Mouse (Mus musculus): ENCODE data around the gene Cel. TPM values are rescaled to one million over a fixed set of nuclear protein-coding genes. Genes with fewer than 3 reads are reported as not detected.

The Cel gene
- polyA plus RNA-seq, 1 experiment from 2014 or later, result 0.45 TPM

DNA sequence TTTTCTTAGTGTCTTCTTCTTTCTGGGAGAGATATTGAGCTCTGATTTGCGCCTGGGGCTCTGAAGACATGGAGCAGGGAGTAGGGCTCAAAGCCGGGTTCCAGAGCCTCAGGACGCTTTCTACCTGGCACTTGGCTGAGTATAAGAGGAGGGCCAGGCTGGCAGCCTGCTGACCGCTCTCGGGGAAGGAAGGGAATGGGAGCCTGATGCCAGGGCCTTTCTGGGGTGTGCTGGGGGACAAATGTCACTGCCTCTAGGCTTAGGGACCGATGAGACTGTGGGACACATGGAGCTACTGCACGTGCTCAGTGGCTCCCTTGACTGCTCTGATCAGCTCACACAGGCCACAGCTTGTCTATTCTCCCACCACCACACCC is 34.9 kb downstream of the Cel start:
- no peak for ATAC-seq (ENCODE audit: insufficient read depth)
- H3K9me3 ChIP-seq (replicated peaks), result no peaks in the 10 kb centered on the region
- H3K4me3 ChIP-seq (replicated peaks), result no peak overlapping the region
- H3K27ac ChIP-seq (replicated peaks), result no peak overlapping the region
- peaks cover 2% of the 10 kb centered on the region; the same call in 1 of the 2 replicates for H3K27me3 ChIP-seq
- no peaks in the 10 kb centered on the region for H3K36me3 ChIP-seq (replicated peaks)
- WGBS (ENCODE audit: insufficient replicate concordance), result 68% methylated on average over 7 of the region's 7 CpGs
- no peak overlapping the region for H3K9ac ChIP-seq
- H3K4me2 ChIP-seq, result no peak overlapping the region
- peaks cover 27% of the 10 kb centered on the region for H3K4me1 ChIP-seq (replicated peaks)

GRCm38 (mm10) chr2:28527436-28528353 is 35.5 kb downstream of the Cel start:
- Histone ChIP-seq H3K27me3 (no peaks in the 10 kb centered on the region), H3K4me1 (replicated peaks) (peaks cover 22% of the 10 kb centered on the region), H3K9me3 (replicated peaks) (no peaks in the 10 kb centered on the region), H3K27ac (replicated peaks) (no peak overlapping the region), H3K9ac (no peak overlapping the region), H3K4me2 (no peak overlapping the region), H3K4me3 (replicated peaks) (no peak overlapping the region), H3K36me3 (replicated peaks) (no peaks in the 10 kb centered on the region)
- WGBS (ENCODE audit: insufficient replicate concordance), result 69% methylated on average over 20 of the region's 20 CpGs
- ATAC-seq (ENCODE audit: insufficient read depth), result no peak

GRCm38 (mm10) chr2:28525943-28526876 is 37.0 kb downstream of the Cel start:
- 22% methylated on average over 12 of the region's 12 CpGs for WGBS (ENCODE audit: insufficient replicate concordance)
- Histone ChIP-seq H3K9ac (no peak overlapping the region), H3K27ac (replicated peaks) (0 out of 2 replicates have a peak overlapping the region, but pooled peaks have one; percentile 14), H3K4me3 (replicated peaks) (no peak overlapping the region), H3K4me2 (peak overlapping the region; percentile 10; the same call in 1 of the 2 replicates), H3K27me3 (no peaks in the 10 kb centered on the region), H3K9me3 (replicated peaks) (no peaks in the 10 kb centered on the region), H3K36me3 (replicated peaks) (no peaks in the 10 kb centered on the region), H3K4me1 (replicated peaks) (peaks cover 22% of the 10 kb centered on the region)
- no peak for ATAC-seq (ENCODE audit: insufficient read depth)

GRCm38 (mm10) chr2:28525219-28525942 is 37.8 kb downstream of the Cel start:
- H3K9ac ChIP-seq, result no peak overlapping the region
- no peaks in the 10 kb centered on the region for H3K36me3 ChIP-seq (replicated peaks)
- H3K27me3 ChIP-seq, result no peaks in the 10 kb centered on the region
- no peak overlapping the region for H3K4me3 ChIP-seq (replicated peaks)
- H3K4me1 ChIP-seq (replicated peaks), result peaks cover 22% of the 10 kb centered on the region
- H3K27ac ChIP-seq (replicated peaks), result peak overlapping the region; percentile 14; the same call in 1 of the 2 replicates
- ATAC-seq (ENCODE audit: insufficient read depth), result peak; percentile 71
- H3K4me2 ChIP-seq, result peak overlapping the region; percentile 10; the same call in 1 of the 2 replicates
- H3K9me3 ChIP-seq (replicated peaks), result no peaks in the 10 kb centered on the region
- WGBS (ENCODE audit: insufficient replicate concordance), result 28% methylated on average over 11 of the region's 11 CpGs

DNA sequence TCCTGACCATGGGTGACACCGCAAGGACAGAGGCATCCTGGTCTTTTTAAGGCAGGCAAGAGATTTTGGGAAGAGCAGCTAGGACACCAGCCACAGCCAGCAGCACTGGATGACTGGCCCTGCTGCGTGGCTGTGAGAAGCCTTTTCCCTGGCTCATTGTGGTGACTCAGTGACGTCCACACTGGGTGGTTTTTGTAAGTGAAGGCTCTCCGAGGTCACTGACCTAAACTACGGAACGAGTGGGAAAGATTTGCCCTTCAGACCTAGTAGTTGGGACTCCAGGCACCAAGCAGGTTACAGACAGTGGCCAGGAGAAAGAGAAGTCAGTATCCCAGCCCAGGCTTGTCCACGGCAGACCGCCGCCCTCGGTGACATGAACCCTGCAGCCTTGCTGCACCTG is 38.8 kb downstream of the Cel start:
- no peak overlapping the region for H3K27ac ChIP-seq (replicated peaks)
- H3K4me3 ChIP-seq (replicated peaks), result no peak overlapping the region
- 74% methylated on average over 10 of the region's 10 CpGs for WGBS (ENCODE audit: insufficient replicate concordance)

DNA sequence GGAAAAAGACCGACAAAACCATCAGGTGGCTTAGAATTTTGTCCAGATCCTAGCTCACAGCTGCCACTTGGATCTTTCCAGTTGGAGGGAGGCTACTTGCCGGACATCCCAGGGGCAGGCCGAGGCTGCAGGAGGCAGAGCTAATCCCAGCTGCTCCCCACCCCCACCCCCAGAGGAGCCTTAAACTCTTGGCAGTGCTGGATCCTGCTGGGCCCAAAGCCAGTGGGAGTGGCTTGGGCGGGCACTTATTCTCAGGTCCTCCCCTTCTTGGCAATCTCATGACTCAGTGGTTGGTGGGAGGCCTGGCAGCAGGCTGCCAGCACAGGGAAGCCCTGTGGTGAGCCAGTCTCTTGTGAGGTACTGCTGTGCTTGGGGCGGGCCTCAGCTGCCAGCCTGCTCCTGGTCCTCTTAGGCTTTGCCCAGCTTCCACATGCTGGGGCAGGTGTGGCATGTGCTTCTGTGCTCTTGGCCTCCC is 39.5 kb downstream of the Cel start:
- Histone ChIP-seq H3K36me3 (replicated peaks) (no peaks in the 10 kb centered on the region), H3K9me3 (replicated peaks) (no peaks in the 10 kb centered on the region), H3K4me3 (replicated peaks) (no peak overlapping the region), H3K27ac (replicated peaks) (no peak overlapping the region), H3K4me2 (no peak overlapping the region), H3K27me3 (no peaks in the 10 kb centered on the region), H3K9ac (no peak overlapping the region), H3K4me1 (replicated peaks) (peaks cover 22% of the 10 kb centered on the region)
- ATAC-seq (ENCODE audit: insufficient read depth), result peak; percentile 17; the same call in 1 of the 2 replicates
- 50% methylated on average over 5 of the region's 5 CpGs for WGBS (ENCODE audit: insufficient replicate concordance)

More for the DNA sequence above, 38.8 kb downstream of the Cel start:
- Histone ChIP-seq H3K9ac (no peak overlapping the region), H3K9me3 (replicated peaks) (no peaks in the 10 kb centered on the region), H3K36me3 (replicated peaks) (no peaks in the 10 kb centered on the region), H3K4me1 (replicated peaks) (peaks cover 22% of the 10 kb centered on the region), H3K4me2 (no peak overlapping the region), H3K27me3 (no peaks in the 10 kb centered on the region)
- no peak for ATAC-seq (ENCODE audit: insufficient read depth)

GRCm38 (mm10) chr2:28522166-28522565 is 41.0 kb downstream of the Cel start:
- no peak overlapping the region for H3K9ac ChIP-seq
- no peak overlapping the region for H3K4me2 ChIP-seq
- H3K27me3 ChIP-seq, result no peaks in the 10 kb centered on the region
- no peaks in the 10 kb centered on the region for H3K9me3 ChIP-seq (replicated peaks)
- H3K27ac ChIP-seq (replicated peaks), result no peak overlapping the region
- H3K4me3 ChIP-seq (replicated peaks), result no peak overlapping the region
- no peak for ATAC-seq (ENCODE audit: insufficient read depth)
- 61% methylated on average over 4 of the region's 4 CpGs for WGBS (ENCODE audit: insufficient replicate concordance)
- H3K36me3 ChIP-seq (replicated peaks), result no peaks in the 10 kb centered on the region
- peaks cover 22% of the 10 kb centered on the region for H3K4me1 ChIP-seq (replicated peaks)

GRCm38 (mm10) chr2:28521571-28522151 is 41.5 kb downstream of the Cel start:
- no peak overlapping the region for H3K9ac ChIP-seq
- H3K27ac ChIP-seq (replicated peaks), result no peak overlapping the region
- H3K4me3 ChIP-seq (replicated peaks), result no peak overlapping the region
- ATAC-seq (ENCODE audit: insufficient read depth), result no peak
- H3K27me3 ChIP-seq, result no peaks in the 10 kb centered on the region
- H3K4me2 ChIP-seq, result no peak overlapping the region
- peaks cover 22% of the 10 kb centered on the region for H3K4me1 ChIP-seq (replicated peaks)
- H3K9me3 ChIP-seq (replicated peaks), result no peaks in the 10 kb centered on the region
- no peaks in the 10 kb centered on the region for H3K36me3 ChIP-seq (replicated peaks)
- WGBS (ENCODE audit: insufficient replicate concordance), result 65% methylated on average over 6 of the region's 6 CpGs

- Histone ChIP-seq H3K27me3 (no peaks in the 10 kb centered on the region), H3K9ac (no peak overlapping the region), H3K4me3 (replicated peaks) (no peak overlapping the region), H3K4me2 (no peak overlapping the region), H3K36me3 (replicated peaks) (no peaks in the 10 kb centered on the region), H3K27ac (replicated peaks) (no peak overlapping the region), H3K4me1 (replicated peaks) (peaks cover 13% of the 10 kb centered on the region), H3K9me3 (replicated peaks) (no peaks in the 10 kb centered on the region)
- WGBS (ENCODE audit: insufficient replicate concordance), result 51% methylated on average over 5 of the region's 5 CpGs
- no peak for ATAC-seq (ENCODE audit: insufficient read depth)
Observed at GRCm38 (mm10) chr2:28520581-28520980, 42.6 kb downstream of the Cel start.

DNA sequence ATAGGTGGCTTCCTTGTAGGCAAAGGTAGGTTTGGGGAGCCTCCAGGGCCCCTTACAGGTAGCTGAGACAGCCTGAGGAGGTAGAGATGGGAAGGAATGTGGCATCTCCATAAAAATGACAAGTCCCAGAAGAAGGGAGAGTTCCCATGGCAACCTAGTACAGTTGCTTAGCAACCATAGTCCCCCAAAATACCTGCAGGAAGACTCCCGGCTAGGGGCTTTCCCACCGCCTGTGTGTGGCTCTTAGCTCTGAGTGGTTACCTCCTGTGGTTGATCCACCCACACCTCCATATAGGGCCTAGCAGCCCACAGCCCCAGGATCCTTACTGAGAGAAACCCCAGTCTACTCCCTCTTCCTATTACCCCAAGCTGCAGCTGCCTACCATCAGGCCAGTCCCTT is 45.0 kb downstream of the Cel start:
- no peak overlapping the region for H3K4me3 ChIP-seq (replicated peaks)
- H3K9me3 ChIP-seq (replicated peaks), result no peaks in the 10 kb centered on the region
- no peak overlapping the region for H3K4me2 ChIP-seq
- peaks cover 15% of the 10 kb centered on the region for H3K27me3 ChIP-seq
- H3K36me3 ChIP-seq (replicated peaks), result no peaks in the 10 kb centered on the region
- WGBS (ENCODE audit: insufficient replicate concordance), result 90% methylated on average over 2 of the region's 2 CpGs
- no peak overlapping the region for H3K9ac ChIP-seq
- peaks cover 10% of the 10 kb centered on the region for H3K4me1 ChIP-seq (replicated peaks)
- H3K27ac ChIP-seq (replicated peaks), result no peak overlapping the region
- ATAC-seq (ENCODE audit: insufficient read depth), result no peak

Measured in liver, embryonic 15.5 days (tissue).